Mouse (Mus musculus): ENCODE results near the gene Tln2. TPM values are rescaled to one million over a fixed set of nuclear protein-coding genes. Genes with fewer than 3 reads are reported as not detected.

The Tln2 gene
- total RNA-seq, 1 experiment = 20.2 TPM

GRCm38 (mm10) chr9:67605867-67606435 is 46.4 kb upstream of the Tln2 start:
- H3K27ac ChIP-seq (ENCODE audit: insufficient read depth, low read depth, low read length, poor library complexity, severe bottlenecking) = no peak overlapping the region
- no peak for TF ChIP-seq CHD2 (IDR thresholded peaks at IDR 0.05; ENCODE audit: low read depth, low read length)
- no peak for TF ChIP-seq MAFK (IDR thresholded peaks at IDR 0.05; ENCODE audit: insufficient read depth, low read depth, low read length)
- no peak for TF ChIP-seq HCFC1 (IDR thresholded peaks at IDR 0.05; ENCODE audit: borderline replicate concordance, insufficient read depth, low read length)
- no peak for TF ChIP-seq ZC3H11A (IDR thresholded peaks at IDR 0.05; ENCODE audit: borderline replicate concordance, low read depth, low read length)
- TF ChIP-seq ZNF384 (IDR thresholded peaks at IDR 0.05; ENCODE audit: low read depth, low read length) = no peak
- H3K4me1 ChIP-seq (ENCODE audit: control insufficient read depth in 2 of 2, insufficient read depth in 2 of 2, low read length in 2 of 2, poor library complexity in 1 of 2) = peaks cover 2 to 8% of the 10 kb centered on the region in 2 experiments; a peak in 3 of 4 replicates
- peaks cover 3% of the 10 kb centered on the region; the same call in 1 of the 2 replicates for H3K9me3 ChIP-seq (ENCODE audit: control insufficient read depth, insufficient read depth, low read depth, low read length)
- no peak for DNase-seq (ENCODE audit: low read depth, low spot score)
- H3K36me3 ChIP-seq (ENCODE audit: control insufficient read depth, insufficient read depth, low read length, poor library complexity, severe bottlenecking) = no peaks in the 10 kb centered on the region; the same call in 1 of the 2 replicates
- in situ Hi-C loops (cut with MboI; ENCODE audit: low sequenced_read_pairs in 2 of 2, unreplicated experiment in 2 of 2) = no loop called here
- H3K9ac ChIP-seq (ENCODE audit: insufficient read depth, low read depth, low read length, poor library complexity, severe bottlenecking) = no peak overlapping the region
- H3K4me3 ChIP-seq (ENCODE audit: insufficient read depth in 1 of 2, low read depth in 1 of 2, low read length in 2 of 2, poor library complexity in 1 of 2, severe bottlenecking in 1 of 2) = no peak overlapping the region

DNA sequence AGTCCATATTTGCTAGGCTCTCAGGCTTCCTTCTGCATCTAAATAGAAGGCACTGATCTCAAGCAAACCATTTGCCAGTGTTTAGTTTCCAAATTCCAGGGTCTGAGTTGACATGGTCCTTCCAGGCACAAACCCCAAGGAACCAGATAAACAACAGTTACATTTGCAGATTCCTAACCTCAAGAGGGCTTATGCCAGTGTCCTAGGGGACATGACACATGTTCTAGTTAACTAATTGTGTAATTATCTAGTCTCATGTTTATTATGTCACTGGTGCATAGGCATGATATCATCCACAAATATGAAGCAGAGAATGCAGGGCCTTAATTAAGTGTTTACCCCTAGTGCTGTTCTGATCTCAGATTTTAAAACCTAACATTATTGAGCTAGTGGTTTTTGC is 45.4 kb upstream of the Tln2 start:
- Histone ChIP-seq H3K4me1 (ENCODE audit: control insufficient read depth in 2 of 2, insufficient read depth in 2 of 2, low read length in 2 of 2, poor library complexity in 1 of 2) (peaks cover 2 to 8% of the 10 kb centered on the region in 2 experiments; a peak in 3 of 4 replicates), H3K9ac (ENCODE audit: insufficient read depth, low read depth, low read length, poor library complexity, severe bottlenecking) (no peak overlapping the region), H3K4me3 (ENCODE audit: insufficient read depth in 1 of 2, low read depth in 1 of 2, low read length in 2 of 2, poor library complexity in 1 of 2, severe bottlenecking in 1 of 2) (no peak overlapping the region), H3K27ac (ENCODE audit: insufficient read depth, low read depth, low read length, poor library complexity, severe bottlenecking) (no peak overlapping the region), H3K36me3 (ENCODE audit: control insufficient read depth, insufficient read depth, low read length, poor library complexity, severe bottlenecking) (no peaks in the 10 kb centered on the region; the same call in 1 of the 2 replicates), H3K9me3 (ENCODE audit: control insufficient read depth, insufficient read depth, low read depth, low read length) (peaks cover 3% of the 10 kb centered on the region; the same call in 1 of the 2 replicates)
- no peak for DNase-seq (ENCODE audit: low read depth, low spot score)
- TF ChIP-seq ZNF384 (IDR thresholded peaks at IDR 0.05; ENCODE audit: low read depth, low read length) (no peak), ZC3H11A (IDR thresholded peaks at IDR 0.05; ENCODE audit: borderline replicate concordance, low read depth, low read length) (no peak), CHD2 (IDR thresholded peaks at IDR 0.05; ENCODE audit: low read depth, low read length) (no peak), HCFC1 (IDR thresholded peaks at IDR 0.05; ENCODE audit: borderline replicate concordance, insufficient read depth, low read length) (no peak), MAFK (IDR thresholded peaks at IDR 0.05; ENCODE audit: insufficient read depth, low read depth, low read length) (no peak)
- in situ Hi-C loops (cut with MboI; ENCODE audit: low sequenced_read_pairs in 2 of 2, unreplicated experiment in 2 of 2) = no loop called here

DNA sequence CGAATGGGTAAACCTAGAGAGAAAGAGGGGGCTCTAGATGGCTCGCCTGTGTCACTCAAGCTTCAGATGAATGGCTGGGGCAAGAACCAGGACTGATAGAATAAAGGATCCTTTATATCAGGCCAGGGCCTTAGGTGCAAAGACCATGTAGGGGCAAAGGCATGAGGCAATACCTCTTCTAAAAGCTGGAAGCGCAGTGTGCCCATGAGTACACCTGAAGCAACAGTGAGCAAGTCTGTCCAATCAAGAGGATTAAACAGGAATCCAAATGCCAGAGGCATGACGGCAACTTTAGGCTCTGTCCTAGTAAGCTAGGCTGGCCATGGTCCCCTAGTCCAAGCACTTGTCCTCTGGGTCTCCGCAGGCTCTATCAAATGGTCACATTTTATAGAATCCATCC is 42.8 kb upstream of the Tln2 start:
- H3K4me1 ChIP-seq (ENCODE audit: control insufficient read depth in 2 of 2, insufficient read depth in 2 of 2, low read length in 2 of 2, poor library complexity in 1 of 2) = peaks cover 2 to 4% of the 10 kb centered on the region in 2 experiments; a peak in 3 of 4 replicates
- in situ Hi-C loops (cut with MboI; ENCODE audit: low sequenced_read_pairs in 2 of 2, unreplicated experiment in 2 of 2) = no loop called here
- H3K9ac ChIP-seq (ENCODE audit: insufficient read depth, low read depth, low read length, poor library complexity, severe bottlenecking) = no peak overlapping the region
- DNase-seq (ENCODE audit: low read depth, low spot score) = no peak
- peaks cover 3% of the 10 kb centered on the region; the same call in 1 of the 2 replicates for H3K9me3 ChIP-seq (ENCODE audit: control insufficient read depth, insufficient read depth, low read depth, low read length)
- H3K27ac ChIP-seq (ENCODE audit: insufficient read depth, low read depth, low read length, poor library complexity, severe bottlenecking) = no peak overlapping the region
- H3K36me3 ChIP-seq (ENCODE audit: control insufficient read depth, insufficient read depth, low read length, poor library complexity, severe bottlenecking) = no peaks in the 10 kb centered on the region; the same call in 1 of the 2 replicates
- H3K4me3 ChIP-seq (ENCODE audit: insufficient read depth in 1 of 2, low read depth in 1 of 2, low read length in 2 of 2, poor library complexity in 1 of 2, severe bottlenecking in 1 of 2) = no peak overlapping the region
- no peak for TF ChIP-seq HCFC1 (IDR thresholded peaks at IDR 0.05; ENCODE audit: borderline replicate concordance, insufficient read depth, low read length)
- no peak for TF ChIP-seq ZNF384 (IDR thresholded peaks at IDR 0.05; ENCODE audit: low read depth, low read length)
- TF ChIP-seq CHD2 (IDR thresholded peaks at IDR 0.05; ENCODE audit: low read depth, low read length) = no peak
- no peak for TF ChIP-seq ZC3H11A (IDR thresholded peaks at IDR 0.05; ENCODE audit: borderline replicate concordance, low read depth, low read length)
- TF ChIP-seq MAFK (IDR thresholded peaks at IDR 0.05; ENCODE audit: insufficient read depth, low read depth, low read length) = no peak

- Histone ChIP-seq H3K9me3 (ENCODE audit: control insufficient read depth, insufficient read depth, low read depth, low read length) (no peaks in the 10 kb centered on the region), H3K9ac (ENCODE audit: insufficient read depth, low read depth, low read length, poor library complexity, severe bottlenecking) (no peak overlapping the region), H3K4me1 (ENCODE audit: control insufficient read depth in 2 of 2, insufficient read depth in 2 of 2, low read length in 2 of 2, poor library complexity in 1 of 2) (no peaks in the 10 kb centered on the region), H3K36me3 (ENCODE audit: control insufficient read depth, insufficient read depth, low read length, poor library complexity, severe bottlenecking) (no peaks in the 10 kb centered on the region), H3K4me3 (ENCODE audit: insufficient read depth in 1 of 2, low read depth in 1 of 2, low read length in 2 of 2, poor library complexity in 1 of 2, severe bottlenecking in 1 of 2) (no peak overlapping the region), H3K27ac (ENCODE audit: insufficient read depth, low read depth, low read length, poor library complexity, severe bottlenecking) (no peak overlapping the region)
- TF ChIP-seq MAFK (IDR thresholded peaks at IDR 0.05; ENCODE audit: insufficient read depth, low read depth, low read length) (no peak), HCFC1 (IDR thresholded peaks at IDR 0.05; ENCODE audit: borderline replicate concordance, insufficient read depth, low read length) (no peak), ZC3H11A (IDR thresholded peaks at IDR 0.05; ENCODE audit: borderline replicate concordance, low read depth, low read length) (no peak), ZNF384 (IDR thresholded peaks at IDR 0.05; ENCODE audit: low read depth, low read length) (no peak), CHD2 (IDR thresholded peaks at IDR 0.05; ENCODE audit: low read depth, low read length) (no peak)
- in situ Hi-C loops (cut with MboI; ENCODE audit: low sequenced_read_pairs in 2 of 2, unreplicated experiment in 2 of 2) = no loop called here
- no peak for DNase-seq (ENCODE audit: low read depth, low spot score)
Measured at GRCm38 (mm10) chr9:67595221-67595620, 35.7 kb upstream of the Tln2 start.

All from ES-E14 (cell line).